Mouse (Mus musculus) kidney, adult 2 months (tissue): ENCODE measurements at regions not wholly inside any gene's neighbourhood (a gene's known extent, or its start where the extent isn't known, plus 50 kb on each side); places are given as distances from the start of the nearest gene placed in this dataset.
"Not testable (repeated sequence)": the region's sequence is repeated elsewhere in the genome, so short reads cannot be mapped to it uniquely, and the experiment has no call there.

Experiments used
- DNase-seq: peaks from one replicate; pipeline ENCODE4 v3.0.0; 2021
- H3K27ac ChIP-seq: fragments of 200-500 bp; 2 replicates; pipeline ENCODE4 v1.5.1; 2012; ENCODE audit warnings: low read depth, low read length, control low read depth, inconsistent platforms; ENCODE audit not compliant: insufficient read depth
- H3K27me3 ChIP-seq: fragments of 200-500 bp; replicated peaks from 2 replicates; pipeline ENCODE4 v1.6.1; 2012; ENCODE audit warnings: mild to moderate bottlenecking, moderate library complexity, low read length, inconsistent platforms; ENCODE audit not compliant: control insufficient read depth, insufficient read depth
- H3K36me3 ChIP-seq: fragments of 200-500 bp; 2 replicates; pipeline ENCODE4 v1.6.1; 2012; ENCODE audit warnings: mild to moderate bottlenecking, moderate library complexity, low read length, inconsistent platforms; ENCODE audit not compliant: control insufficient read depth, insufficient read depth
- H3K4me1 ChIP-seq: fragments of 200-500 bp; 2 replicates; pipeline ENCODE4 v1.6.1; 2011; ENCODE audit warnings: low read length; ENCODE audit not compliant: control insufficient read depth, insufficient read depth
- H3K4me3 ChIP-seq: fragments of 200-500 bp; 2 replicates; pipeline ENCODE4 v1.5.1; 2011; ENCODE audit warnings: mild to moderate bottlenecking, low read depth, low read length, control low read depth; ENCODE audit not compliant: insufficient read depth
- CTCF ChIP-seq: fragments of 200-500 bp; conservative IDR thresholded peaks from 2 replicates; pipeline ENCODE4 v1.5.1; 2011; ENCODE audit warnings: low read depth, mild to moderate bottlenecking, control low read depth, low read length, moderate library complexity, mixed read lengths; ENCODE audit not compliant: insufficient read depth, insufficient read length
- POLR2A ChIP-seq: fragments of 200-500 bp; IDR thresholded peaks from one replicate; pipeline ENCODE4 v1.6.1; 2011; ENCODE audit warnings: low read depth, low read length, control low read depth
- WGBS: fragments of 180-500 bp; shearing (Covaris S2); methylation state at CpG from one replicate; pipeline ENCODE4 v1.1.7; 2018; 5-methylcytosine and 5-hydroxymethylcytosine counted together

- TF ChIP-seq POLR2A (no peak), CTCF (no peak)
- H3K36me3 ChIP-seq, result no peaks in the 10 kb centered on the region
- no peaks in the 10 kb centered on the region for H3K4me1 ChIP-seq
- no peak overlapping the region for H3K4me3 ChIP-seq
- DNase-seq, result no peak
- H3K27ac ChIP-seq, result no peak overlapping the region
- 77% methylated on average over 3 of the region's 3 CpGs for WGBS
- H3K27me3 ChIP-seq, result no peaks in the 10 kb centered on the region
These were observed 57.1 kb downstream of the Ccdc54 start for GRCm38 (mm10) chr16:50533881-50534280.

GRCm38 (mm10) chr16:50529511-50530416 is 61.2 kb downstream of the Ccdc54 start:
- peak; percentile 90 for DNase-seq
- no peak for TF ChIP-seq POLR2A
- peak; percentile 85 for TF ChIP-seq CTCF
- no peak overlapping the region; the same call in 1 of the 2 replicates for H3K27ac ChIP-seq
- no peaks in the 10 kb centered on the region for H3K27me3 ChIP-seq
- WGBS, result under 1% methylated on average over 46 of the region's 46 CpGs
- no peaks in the 10 kb centered on the region for H3K36me3 ChIP-seq
- H3K4me1 ChIP-seq, result no peaks in the 10 kb centered on the region
- peak overlapping the region; percentile 59 for H3K4me3 ChIP-seq

GRCm38 (mm10) chr16:50528677-50529510 is 62.1 kb downstream of the Ccdc54 start:
- Histone ChIP-seq H3K27ac (peak overlapping the region; percentile 76), H3K27me3 (no peaks in the 10 kb centered on the region), H3K4me1 (no peaks in the 10 kb centered on the region), H3K36me3 (no peaks in the 10 kb centered on the region), H3K4me3 (peak overlapping the region; percentile 59)
- peak; percentile 84 for DNase-seq
- WGBS, result under 1% methylated on average over 81 of the region's 81 CpGs
- TF ChIP-seq CTCF (no peak), POLR2A (no peak)

- H3K27ac ChIP-seq, result peak overlapping the region; percentile 76
- no peak for DNase-seq
- no peaks in the 10 kb centered on the region for H3K4me1 ChIP-seq
- 2% methylated on average over 9 of the region's 9 CpGs for WGBS
- no peak for TF ChIP-seq POLR2A
- no peak for TF ChIP-seq CTCF
- peak overlapping the region; percentile 59 for H3K4me3 ChIP-seq
- H3K36me3 ChIP-seq, result no peaks in the 10 kb centered on the region
- H3K27me3 ChIP-seq, result no peaks in the 10 kb centered on the region
These were observed 62.6 kb downstream of the Ccdc54 start for GRCm38 (mm10) chr16:50528355-50528676.

- DNase-seq, H3K27me3 ChIP-seq, H3K4me1 ChIP-seq, H3K36me3 ChIP-seq, H3K4me3 ChIP-seq, H3K27ac ChIP-seq: not testable (repeated sequence)
- 89% methylated on average over 5 of the region's 5 CpGs for WGBS
These were observed 64.0 kb downstream of the Ccdc54 start for GRCm38 (mm10) chr16:50526930-50527329.

- TF ChIP-seq POLR2A (no peak), CTCF (no peak)
- Histone ChIP-seq H3K4me1 (no peaks in the 10 kb centered on the region), H3K36me3 (no peaks in the 10 kb centered on the region), H3K4me3 (no peak overlapping the region), H3K27ac (no peak overlapping the region), H3K27me3 (no peaks in the 10 kb centered on the region)
- DNase-seq, result no peak
- WGBS, result 87% methylated on average over 11 of the region's 11 CpGs
These were observed 65.0 kb downstream of the Ccdc54 start for GRCm38 (mm10) chr16:50525934-50526366.

- no peak overlapping the region for H3K27ac ChIP-seq
- H3K27me3 ChIP-seq, result no peaks in the 10 kb centered on the region
- H3K4me3 ChIP-seq, result no peak overlapping the region
- 94% methylated on average over 9 of the region's 9 CpGs for WGBS
- H3K36me3 ChIP-seq, result no peaks in the 10 kb centered on the region
- no peak for TF ChIP-seq CTCF
- TF ChIP-seq POLR2A, result no peak
- no peaks in the 10 kb centered on the region for H3K4me1 ChIP-seq
- DNase-seq, result no peak
These were observed 65.5 kb downstream of the Ccdc54 start for GRCm38 (mm10) chr16:50525504-50525903.
